Mouse (Mus musculus) embryonic facial prominence, embryonic 11.5 days (tissue): ENCODE data around the gene Wdr11. TPM values are rescaled to one million over a fixed set of nuclear protein-coding genes. Genes with fewer than 3 reads are reported as not detected.

Experiments
- ATAC-seq: fragments of 200-750 bp; cut with Nextera tagmentation; replicated peaks from 2 replicates; pipeline ENCODE4 v1.8.0; 2017; ENCODE audit warnings: low read depth; ENCODE audit not compliant: insufficient number of reproducible peaks, low FRiP score, low TSS enrichment
- DNase-seq: peaks from one replicate; pipeline ENCODE4 v3.0.0-alpha.2; 2015; ENCODE audit warnings: low spot score
- H3K27ac ChIP-seq: fragments of 300-500 bp; sonication (generic); replicated peaks from 2 replicates; pipeline ENCODE4 v1.5.1; 2014; ENCODE audit warnings: mild to moderate bottlenecking, low read depth, low read length, control low read depth
- H3K27me3 ChIP-seq: fragments of 300-500 bp; sonication (generic); 2 replicates; pipeline ENCODE4 v1.6.1; 2014; ENCODE audit warnings: mild to moderate bottlenecking, low read length, moderate library complexity, mixed read lengths; ENCODE audit not compliant: control insufficient read depth, insufficient read depth
- H3K36me3 ChIP-seq: fragments of 300-500 bp; sonication (generic); replicated peaks from 2 replicates; pipeline ENCODE4 v1.6.1; 2014; ENCODE audit warnings: low read depth, mild to moderate bottlenecking, low read length, moderate library complexity, mixed read lengths; ENCODE audit not compliant: control insufficient read depth, insufficient read depth
- H3K4me1 ChIP-seq: fragments of 300-500 bp; sonication (generic); 2 replicates; pipeline ENCODE4 v1.6.1; 2014; ENCODE audit warnings: low read length, mixed read lengths; ENCODE audit not compliant: control insufficient read depth, insufficient read depth
- H3K4me2 ChIP-seq: fragments of 300-500 bp; sonication (generic); 2 replicates; pipeline ENCODE4 v1.6.1; 2014; ENCODE audit warnings: low read depth, mild to moderate bottlenecking, control low read depth, low read length, moderate library complexity
- H3K4me3 ChIP-seq: fragments of 300-500 bp; sonication (generic); 2 replicates; pipeline ENCODE4 v1.5.1; 2014; ENCODE audit warnings: low read depth, low read length, control low read depth
- H3K9ac ChIP-seq: fragments of 300-500 bp; sonication (generic); replicated peaks from 2 replicates; pipeline ENCODE4 v1.6.1; 2014; ENCODE audit warnings: mild to moderate bottlenecking, control low read depth, low read length
- H3K9me3 ChIP-seq: fragments of 300-500 bp; sonication (generic); replicated peaks from 2 replicates; pipeline ENCODE4 v1.6.1; 2016; ENCODE audit warnings: mild to moderate bottlenecking, low read length, inconsistent platforms, mixed read lengths; ENCODE audit not compliant: control insufficient read depth
- WGBS: fragments of 180-500 bp; shearing (Covaris S2); extraction: QIAGEN DNeasy Blood & Tissue Kit; methylation state at CpG from one replicate; pipeline ENCODE4 v1.1.7; 2014; 5-methylcytosine and 5-hydroxymethylcytosine counted together
- polyA plus RNA-seq: library from polyadenylated mRNA; unstranded; fragments of >200 nt; fragmentation: Nextera tagmentation; extraction: Ambion mirVana; gene quantifications from 2 replicates; pipeline ENCODE4 v1.2.1, GENCODE M21; 2014

Gene Wdr11
- polyA plus RNA-seq: 43.3 and 44.2 TPM in 2 replicates

DNA sequence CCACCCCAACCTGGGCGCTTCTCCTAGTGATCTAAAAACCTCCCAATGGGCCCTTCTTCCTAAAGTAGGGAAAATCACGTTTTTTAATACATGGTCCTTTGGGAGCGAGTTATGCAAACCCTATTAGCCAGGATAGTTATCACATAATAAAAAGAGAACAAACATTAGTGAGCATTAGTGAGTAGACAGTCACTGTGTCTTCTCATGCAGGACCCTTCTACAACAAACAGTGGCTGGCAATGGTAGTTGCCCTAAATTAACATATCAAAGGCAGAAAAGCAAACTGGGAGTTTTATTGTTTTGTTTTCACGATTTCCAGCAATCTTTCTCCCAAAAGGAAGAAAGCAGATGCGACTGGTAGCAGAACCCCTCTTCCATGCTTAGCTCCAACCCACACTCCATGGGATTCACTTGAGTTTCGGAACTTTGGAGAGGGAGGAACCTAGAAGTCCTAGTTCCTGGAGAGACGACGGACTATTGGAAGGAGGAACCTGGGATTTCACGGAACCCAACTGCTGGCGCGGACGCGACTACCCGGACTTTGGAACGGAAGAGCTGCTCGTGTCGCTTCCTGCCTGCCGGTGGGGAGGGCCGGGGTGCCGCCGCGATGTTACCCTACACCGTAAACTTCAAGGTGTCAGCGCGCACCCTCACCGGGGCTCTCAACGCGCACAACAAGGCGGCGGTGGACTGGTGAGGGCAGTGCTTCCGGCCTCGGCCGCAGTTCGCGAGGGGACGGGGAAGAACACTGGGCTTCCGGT lies at the start of gene Wdr11:
TSS of gene Wdr11 (plus strand) at position 493 of the 761 bp plus-strand sequence.
- peak within 1 kb of the TSS; percentile 89 for H3K9ac ChIP-seq
- peak within 1 kb of the TSS; percentile 91 for H3K27ac ChIP-seq
- H3K9me3 ChIP-seq: no peaks in the 10 kb centered on the region
- no peaks in the 10 kb centered on the region for H3K27me3 ChIP-seq
- peak; percentile 88 for ATAC-seq
- peak within 1 kb of the TSS; percentile 82 for H3K4me3 ChIP-seq
- peak; percentile 83 for DNase-seq
- no peaks in the 10 kb centered on the region for H3K4me1 ChIP-seq
- peak within 1 kb of the TSS; percentile 43 for H3K4me2 ChIP-seq
- no peaks in the 10 kb centered on the region for H3K36me3 ChIP-seq
- 4% methylated on average over 37 of the region's 37 CpGs for WGBS

DNA sequence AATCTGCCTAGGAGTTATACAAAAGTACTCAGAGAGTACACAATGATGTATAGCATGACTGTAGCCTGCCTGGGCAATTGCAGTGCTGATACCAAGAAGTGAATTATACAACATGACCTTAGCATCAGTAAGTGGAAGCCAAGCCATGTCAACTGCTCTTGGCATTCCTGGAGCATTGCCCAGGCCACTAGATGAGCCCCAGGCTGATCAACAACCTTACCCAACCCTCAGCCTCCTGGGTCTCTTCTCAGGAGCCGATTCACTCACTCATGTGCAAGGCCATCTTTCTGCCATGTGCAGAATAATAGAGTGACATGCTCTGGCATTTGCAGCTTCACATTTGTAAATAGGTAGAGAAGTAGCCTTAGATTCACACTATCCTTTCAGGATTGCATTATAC lies 24.1 kb upstream of the Wdr11 start:
- Histone ChIP-seq H3K4me3 (no peak overlapping the region), H3K4me1 (no peaks in the 10 kb centered on the region), H3K9ac (no peak overlapping the region), H3K27me3 (no peaks in the 10 kb centered on the region), H3K9me3 (no peaks in the 10 kb centered on the region), H3K36me3 (no peaks in the 10 kb centered on the region), H3K27ac (no peak overlapping the region), H3K4me2 (no peak overlapping the region)
- no peak for DNase-seq
- 85% methylated on average over 1 of the region's 1 CpGs for WGBS
- ATAC-seq: no peak

DNA sequence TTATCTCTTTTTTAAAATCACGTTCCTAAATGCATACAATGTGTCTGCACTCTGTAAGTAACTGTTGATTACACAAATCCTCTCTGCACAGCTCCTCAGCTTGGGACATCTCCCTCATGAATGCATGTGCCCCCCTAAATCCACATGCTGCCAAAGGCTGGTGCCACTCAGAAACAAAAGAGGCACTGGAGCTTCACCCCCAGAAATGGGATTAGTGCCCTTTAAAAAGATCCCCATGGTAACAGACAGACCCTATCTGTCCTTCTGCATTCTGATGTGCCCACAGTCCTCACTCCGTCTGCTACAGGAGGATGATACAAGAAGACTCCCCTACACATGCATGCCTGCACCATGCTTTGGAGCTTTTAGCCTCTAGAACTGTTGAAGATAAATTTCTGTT lies 23.3 kb upstream of the Wdr11 start:
- H3K4me1 ChIP-seq: no peaks in the 10 kb centered on the region
- no peaks in the 10 kb centered on the region for H3K36me3 ChIP-seq
- no peaks in the 10 kb centered on the region for H3K9me3 ChIP-seq
- H3K4me2 ChIP-seq: no peak overlapping the region
- H3K27ac ChIP-seq: no peak overlapping the region
- H3K9ac ChIP-seq: no peak overlapping the region
- WGBS: 50% methylated on average over 2 of the region's 2 CpGs
- 0 out of 2 replicates have a peak, but pooled peaks have one; percentile 56 for ATAC-seq
- DNase-seq: no peak
- H3K4me3 ChIP-seq: no peak overlapping the region
- H3K27me3 ChIP-seq: no peaks in the 10 kb centered on the region

DNA sequence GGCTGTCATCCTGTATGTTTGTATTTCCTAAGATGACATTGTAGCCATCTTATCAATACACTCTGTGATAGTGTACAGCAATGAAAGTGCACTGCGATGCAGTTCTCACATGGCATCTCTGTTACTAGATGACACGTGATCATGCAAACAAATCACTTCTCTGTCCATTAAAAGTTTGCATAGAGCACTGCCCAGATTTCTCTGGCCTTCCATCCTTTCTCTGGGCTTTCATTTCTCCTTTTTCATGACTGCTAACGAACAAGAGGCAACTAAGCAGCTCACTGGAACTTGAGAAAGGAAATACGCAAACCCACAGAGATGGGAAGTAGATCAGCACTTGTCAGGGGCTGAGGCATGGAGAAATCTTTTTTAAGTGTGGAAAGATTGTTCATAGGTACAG lies 17.2 kb upstream of the Wdr11 start:
- WGBS: 73% methylated on average over 4 of the region's 4 CpGs
- Histone ChIP-seq H3K9me3 (no peaks in the 10 kb centered on the region), H3K4me2 (no peak overlapping the region), H3K27me3 (no peaks in the 10 kb centered on the region), H3K4me1 (no peaks in the 10 kb centered on the region), H3K27ac (no peak overlapping the region), H3K36me3 (no peaks in the 10 kb centered on the region), H3K4me3 (no peak overlapping the region), H3K9ac (no peak overlapping the region)
- no peak for ATAC-seq
- DNase-seq: no peak

- no peaks in the 10 kb centered on the region for H3K36me3 ChIP-seq
- ATAC-seq (no peak), DNase-seq (no peak)
- H3K4me3 ChIP-seq: no peak overlapping the region
- H3K9ac ChIP-seq: no peak overlapping the region
- no peak overlapping the region for H3K27ac ChIP-seq
- no peak overlapping the region for H3K4me2 ChIP-seq
- no peaks in the 10 kb centered on the region for H3K27me3 ChIP-seq
- WGBS: 33% methylated on average over 7 of the region's 7 CpGs
- H3K4me1 ChIP-seq: no peaks in the 10 kb centered on the region
- no peaks in the 10 kb centered on the region for H3K9me3 ChIP-seq
Observed at GRCm38 (mm10) chr7:129575110-129575784, 16.4 kb upstream of the Wdr11 start.

DNA sequence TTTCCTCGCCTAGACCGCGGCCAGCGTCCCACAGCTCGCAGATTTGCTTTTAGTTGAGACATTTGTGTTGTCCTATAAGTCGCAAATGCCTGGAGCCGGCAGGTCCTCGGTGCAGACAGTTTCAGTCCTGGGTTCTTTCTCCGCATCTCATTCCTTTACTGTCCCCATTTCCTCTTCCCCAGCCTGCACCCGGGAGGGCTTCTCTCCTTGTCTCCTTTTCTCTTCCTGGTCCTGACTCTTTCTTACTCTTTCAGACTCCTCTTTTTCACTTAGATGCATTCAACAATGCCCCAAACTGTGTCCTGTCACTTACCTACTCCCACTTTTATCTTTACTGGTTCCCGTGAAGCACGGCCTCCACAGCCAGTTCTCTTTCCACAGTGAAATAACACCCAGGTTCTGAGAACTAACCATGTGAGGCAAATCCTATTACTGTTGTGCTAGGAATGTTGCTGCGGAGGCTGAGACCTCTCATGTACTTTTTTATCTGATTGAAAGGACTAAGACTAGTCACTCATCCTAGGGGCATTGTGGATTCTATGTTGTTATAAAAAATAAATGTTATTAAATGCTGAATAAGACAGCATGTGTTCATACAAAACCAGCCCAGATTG lies 576 bp downstream of the Wdr11 start:
- ATAC-seq: peak; percentile 53; the same call in 1 of the 2 replicates
- Histone ChIP-seq H3K27me3 (no peaks in the 10 kb centered on the region), H3K9me3 (no peaks in the 10 kb centered on the region), H3K4me3 (peak overlapping the region; percentile 82), H3K36me3 (no peaks in the 10 kb centered on the region; the same call in 1 of the 2 replicates), H3K4me2 (peak overlapping the region; percentile 43), H3K9ac (peak overlapping the region; percentile 89), H3K4me1 (no peaks in the 10 kb centered on the region), H3K27ac (peak overlapping the region; percentile 91)
- peak; percentile 35 for DNase-seq
- 2% methylated on average over 13 of the region's 13 CpGs for WGBS

DNA sequence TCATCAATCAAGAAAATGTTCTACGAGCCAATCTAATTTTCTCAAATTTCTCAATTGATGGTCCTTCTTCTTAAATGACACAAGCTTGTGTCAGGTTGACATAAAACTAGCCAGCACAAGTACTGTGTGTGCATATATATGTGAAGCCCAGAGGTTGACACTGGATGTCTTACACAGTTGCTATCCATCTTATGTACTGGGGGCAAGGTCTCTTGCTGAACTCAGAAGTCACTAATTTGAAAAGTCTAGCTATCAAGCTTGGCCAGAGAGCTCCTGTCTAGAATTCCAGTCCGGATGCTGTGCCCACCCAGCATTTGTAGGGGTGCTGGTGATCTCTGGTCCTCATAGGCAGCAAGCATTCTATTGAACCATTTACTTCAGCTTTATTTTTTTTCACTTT lies 5.5 kb downstream of the Wdr11 start:
- Histone ChIP-seq H3K36me3 (no peaks in the 10 kb centered on the region; the same call in 1 of the 2 replicates), H3K9me3 (no peaks in the 10 kb centered on the region), H3K27me3 (no peaks in the 10 kb centered on the region), H3K27ac (no peak overlapping the region), H3K4me2 (no peak overlapping the region), H3K4me1 (no peaks in the 10 kb centered on the region), H3K4me3 (no peak overlapping the region), H3K9ac (no peak overlapping the region)
- WGBS: 100% methylated on average over 2 of the region's 2 CpGs
- no peak for ATAC-seq
- no peak for DNase-seq

DNA sequence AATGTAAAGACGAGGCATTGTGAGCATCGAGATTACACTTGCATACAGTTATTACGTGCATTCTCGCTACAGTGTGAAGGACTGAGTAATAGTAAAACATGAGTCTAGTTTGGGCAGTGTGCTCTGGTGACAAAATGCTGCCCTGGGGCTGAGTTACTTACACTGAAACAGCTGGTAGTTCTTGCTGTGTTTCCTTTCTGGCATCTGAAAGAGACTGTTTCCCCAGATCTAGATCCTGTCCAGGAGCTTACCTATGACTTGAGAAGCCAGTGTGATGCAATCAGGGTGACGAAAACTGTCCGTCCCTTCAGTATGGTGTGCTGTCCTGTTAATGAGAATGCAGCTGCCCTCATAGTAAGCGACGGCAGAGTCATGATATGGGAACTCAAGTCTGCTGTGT lies 14.6 kb downstream of the Wdr11 start:
- Histone ChIP-seq H3K4me2 (no peak overlapping the region), H3K27me3 (no peaks in the 10 kb centered on the region), H3K9me3 (no peaks in the 10 kb centered on the region), H3K36me3 (peaks cover 2% of the 10 kb centered on the region; the same call in 1 of the 2 replicates), H3K4me1 (no peaks in the 10 kb centered on the region), H3K9ac (no peak overlapping the region), H3K4me3 (no peak overlapping the region), H3K27ac (no peak overlapping the region)
- DNase-seq: no peak
- no peak for ATAC-seq
- WGBS: 89% methylated on average over 8 of the region's 8 CpGs
